ENCODE assay signal across 15 mouse cellular contexts in the genomic region with DNA sequence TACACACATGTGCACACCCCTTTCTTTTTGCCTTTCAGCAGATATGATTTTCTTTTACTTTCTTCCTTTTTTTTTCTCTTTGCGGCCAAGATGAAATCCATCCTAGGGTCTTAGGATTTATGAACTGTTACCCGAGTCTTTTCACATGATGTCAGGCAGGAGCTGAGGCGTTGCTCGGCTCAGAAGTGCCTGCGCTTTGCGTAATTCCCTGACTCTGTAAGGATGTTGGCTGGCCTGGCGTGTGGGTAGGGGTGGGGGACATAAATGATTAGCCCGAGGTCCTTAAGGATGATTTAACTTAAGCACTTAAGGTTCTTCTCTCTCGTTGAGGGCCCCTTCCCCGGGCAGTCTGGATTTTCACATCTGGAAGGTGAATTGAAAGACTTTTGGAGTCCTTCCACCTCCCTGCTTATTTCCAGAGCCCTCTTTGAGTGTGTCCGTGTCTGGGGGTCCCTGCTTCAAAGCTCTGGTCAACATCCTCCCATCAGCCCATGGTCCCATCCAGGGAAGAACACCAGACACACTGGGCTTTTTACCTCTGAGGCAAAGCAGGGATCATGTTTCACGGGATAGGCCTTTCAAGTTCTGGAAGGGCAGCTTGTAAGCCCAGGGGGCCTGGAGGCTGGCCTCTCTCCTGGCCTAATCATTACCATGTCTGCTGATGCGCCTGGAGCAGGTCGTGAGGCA.
DNase-seq lines count a peak whose midpoint lies in the region; ATAC-seq lines count a peak whose summit lies in the region.
"Had no signal": no experiment of that assay in that cellular context is flagged by ENCODE, and none has a peak within 500 bp of the region (broad histone marks: within the 10 kb centered on the region; RNA-seq: fewer than 3 reads in every experiment).

No protein-coding gene starts in this region.

- H3K36me3 ChIP-seq in heart, embryonic 13.5 days: no peaks in the 10 kb centered on the region

- DNase-seq in heart, adult 18-20 months: no peak
- DNase-seq in embryo, embryonic 11 days: peak; percentile 73
- peak; percentile 24 for DNase-seq in gastrocnemius, postnatal 25 days
- peak; percentile 32 for DNase-seq in lung, postnatal 14 days
- no peak for DNase-seq in thymus, postnatal 0 days (ENCODE audit: low spot score)
- DNase-seq in layer of hippocampus, adult 9-10 months (ENCODE audit: low spot score): no peak
- DNase-seq in heart, postnatal 10 days: no peak
- DNase-seq: adrenal gland, postnatal 10 days; cerebellum, adult 11 months; heart, postnatal 36 days; liver, postnatal 0 days; thymus, postnatal 14 days had no signal

- no peak overlapping the region for H3K9ac ChIP-seq in heart, embryonic 13.5 days
- H3K9ac ChIP-seq: liver, postnatal 0 days had no signal

- peaks cover 8% of the 10 kb centered on the region; the same call in 1 of the 2 replicates for H3K4me1 ChIP-seq in heart, embryonic 13.5 days

- H3K9me3 ChIP-seq in heart, embryonic 13.5 days: no peaks in the 10 kb centered on the region

- ATAC-seq in heart, embryonic 13.5 days (ENCODE audit: extremely low read depth, insufficient number of reproducible peaks, low FRiP score, low TSS enrichment): no peak
- ATAC-seq: liver, postnatal 0 days had no signal

- H3K4me2 ChIP-seq in heart, embryonic 13.5 days: no peak overlapping the region

- intact Hi-C loops in heart, postnatal 10 days (cut with DNase I): no loop called here

- no peaks in the 10 kb centered on the region for H3K27me3 ChIP-seq in heart, embryonic 13.5 days (replicated peaks)

- peak overlapping the region; percentile 30; the same call in 1 of the 2 replicates for H3K27ac ChIP-seq in heart, embryonic 13.5 days (replicated peaks)
- H3K27ac ChIP-seq: left cerebral cortex, adult 2 months had no signal

- 38% methylated on average over 14 of the region's 14 CpGs for WGBS in heart, embryonic 13.5 days

- no peak overlapping the region for H3K4me3 ChIP-seq in heart, embryonic 13.5 days
- H3K4me3 ChIP-seq: erythroblast, embryonic 14.5 days; left cerebral cortex, adult 2 months had no signal

Comparison
In these comparisons a context has a peak if more than half of its experiments do, and no peak if none do; other contexts are left out.
1. DNase-seq: peak in embryo, embryonic 11 days (single experiment), gastrocnemius, postnatal 25 days (single experiment) and lung, postnatal 14 days (single experiment); none in heart, adult 18-20 months (0 of 2), thymus, postnatal 0 days (single experiment), layer of hippocampus, adult 9-10 months (single experiment) and heart, postnatal 10 days (0 of 2).